Mouse (Mus musculus): ENCODE measurements around the gene AC124108.1. TPM values are rescaled to one million over a fixed set of nuclear protein-coding genes. Genes with fewer than 3 reads are reported as not detected.

Gene AC124108.1
- polyA plus RNA-seq, 1 experiment from 2014 or later, result 2.3 TPM

DNA sequence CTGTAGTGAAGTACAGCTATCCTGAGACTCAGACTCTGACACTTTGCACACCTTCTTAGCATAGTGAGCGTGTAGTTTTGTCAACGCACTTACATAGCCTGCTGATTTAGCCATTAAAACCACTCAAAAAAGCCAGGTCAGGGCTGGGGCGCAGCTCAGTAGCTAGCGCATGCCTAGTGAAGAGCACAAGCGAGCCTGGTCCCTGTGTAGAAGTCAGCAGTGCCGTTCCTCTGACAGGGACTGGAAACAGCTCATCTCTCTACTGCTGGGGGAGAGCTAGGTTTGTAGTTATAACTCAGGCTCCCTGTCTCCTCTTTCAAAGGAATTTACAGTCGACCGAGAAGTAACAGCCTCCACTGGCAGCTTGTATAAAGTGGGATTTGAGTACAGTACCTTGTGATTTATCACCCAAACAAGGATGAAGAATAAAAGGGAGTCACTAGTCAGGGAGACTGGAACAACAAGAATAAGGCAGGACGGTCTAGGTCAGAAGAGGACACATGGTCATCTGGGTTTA lies 43.6 kb downstream of the AC124108.1 start:
- Histone ChIP-seq H3K36me3 (no peaks in the 10 kb centered on the region), H3K9me3 (replicated peaks) (no peaks in the 10 kb centered on the region), H3K27me3 (ENCODE audit: low read depth, poor library complexity, severe bottlenecking) (peaks cover 44% of the 10 kb centered on the region), H3K4me3 (no peak overlapping the region), H3K27ac (replicated peaks) (no peak overlapping the region), H3K4me1 (peaks cover 7% of the 10 kb centered on the region)
- WGBS, result 76% methylated on average over 9 of the region's 9 CpGs
- no peak for DNase-seq (ENCODE audit: low spot score)

DNA sequence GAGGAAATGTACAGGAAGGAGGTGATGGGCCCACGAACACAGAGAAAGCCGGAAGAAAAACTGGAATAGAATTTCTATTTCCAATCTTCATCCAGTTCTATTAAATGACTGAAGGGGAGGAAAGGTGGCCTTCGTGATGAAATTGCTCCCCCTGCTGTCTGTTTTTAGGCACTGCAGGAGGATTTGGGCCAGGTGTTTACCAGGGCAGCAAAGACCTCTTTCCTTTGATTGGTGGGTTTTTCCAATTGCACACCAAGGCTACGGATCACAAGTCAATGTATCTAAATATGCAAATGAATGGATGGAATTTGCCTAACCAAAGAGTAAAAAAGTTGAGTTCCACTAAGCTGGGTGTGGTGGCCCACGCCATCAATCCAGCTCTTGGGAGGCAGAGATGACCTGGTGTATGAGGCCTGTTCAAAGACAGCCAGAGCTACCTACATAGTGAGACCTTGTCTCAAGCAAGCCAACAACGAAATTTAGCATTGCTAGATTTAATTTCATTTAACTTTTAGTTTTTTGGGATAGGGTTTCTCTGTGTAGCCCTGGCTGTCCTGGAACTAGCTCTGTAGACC lies 46.4 kb downstream of the AC124108.1 start:
- Histone ChIP-seq H3K4me1 (no peaks in the 10 kb centered on the region), H3K36me3 (no peaks in the 10 kb centered on the region), H3K27ac (replicated peaks) (no peak overlapping the region), H3K4me3 (no peak overlapping the region), H3K27me3 (ENCODE audit: low read depth, poor library complexity, severe bottlenecking) (peaks cover 27% of the 10 kb centered on the region), H3K9me3 (replicated peaks) (no peaks in the 10 kb centered on the region)
- 28% methylated on average over 6 of the region's 6 CpGs for WGBS
- DNase-seq (ENCODE audit: low spot score), result peak; percentile 64

DNA sequence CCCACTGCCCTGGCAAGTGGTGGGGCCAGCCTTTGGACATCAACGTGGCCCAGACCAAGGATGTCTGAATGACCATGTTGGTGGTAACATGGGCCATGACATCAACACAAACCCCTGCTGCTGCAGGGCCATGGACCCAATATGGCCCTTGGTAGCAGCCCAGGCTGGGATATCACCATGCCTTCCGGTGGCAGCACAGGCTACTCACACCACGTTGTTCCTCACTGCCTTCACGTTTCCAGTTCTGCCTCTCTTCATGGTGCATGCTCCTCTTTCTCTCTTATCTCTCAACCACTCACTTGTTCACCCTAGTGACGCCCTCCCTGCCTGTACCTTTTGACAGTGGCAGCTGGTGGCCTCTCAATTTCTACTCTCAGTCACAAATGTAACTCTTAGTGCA lies 53.8 kb downstream of the AC124108.1 start:
- Histone ChIP-seq H3K36me3 (no peaks in the 10 kb centered on the region), H3K27me3 (ENCODE audit: low read depth, poor library complexity, severe bottlenecking) (no peaks in the 10 kb centered on the region), H3K4me1 (no peaks in the 10 kb centered on the region), H3K9me3 (replicated peaks) (no peaks in the 10 kb centered on the region), H3K4me3 (no peak overlapping the region), H3K27ac (replicated peaks) (no peak overlapping the region)
- no peak for DNase-seq (ENCODE audit: low spot score)
- WGBS, result 86% methylated on average over 5 of the region's 5 CpGs

DNA sequence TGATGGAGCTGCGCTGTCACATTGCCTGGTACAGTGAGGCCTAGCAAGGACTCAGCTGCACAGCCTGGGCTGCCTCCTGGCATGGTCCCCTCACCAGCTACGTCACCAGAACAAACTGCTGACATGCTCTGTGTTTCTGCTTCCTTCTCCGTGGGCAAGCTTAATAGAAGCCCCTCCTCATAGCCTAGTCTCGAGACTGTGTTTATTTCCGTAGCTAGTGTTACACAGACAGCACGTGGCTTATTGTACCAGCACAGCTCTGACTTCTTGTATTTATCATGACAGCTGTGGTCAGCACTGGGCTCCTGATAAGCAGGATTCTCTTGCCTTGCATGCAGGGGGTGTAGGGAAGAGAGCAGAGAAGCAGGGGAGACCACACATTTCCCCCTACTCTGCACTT lies 54.9 kb downstream of the AC124108.1 start:
- H3K27me3 ChIP-seq (ENCODE audit: low read depth, poor library complexity, severe bottlenecking), result no peaks in the 10 kb centered on the region
- no peaks in the 10 kb centered on the region for H3K36me3 ChIP-seq
- WGBS, result 78% methylated on average over 6 of the region's 6 CpGs
- H3K4me3 ChIP-seq, result no peak overlapping the region
- no peaks in the 10 kb centered on the region for H3K4me1 ChIP-seq
- no peaks in the 10 kb centered on the region for H3K9me3 ChIP-seq (replicated peaks)
- DNase-seq (ENCODE audit: low spot score), result no peak
- no peak overlapping the region for H3K27ac ChIP-seq (replicated peaks)

DNA sequence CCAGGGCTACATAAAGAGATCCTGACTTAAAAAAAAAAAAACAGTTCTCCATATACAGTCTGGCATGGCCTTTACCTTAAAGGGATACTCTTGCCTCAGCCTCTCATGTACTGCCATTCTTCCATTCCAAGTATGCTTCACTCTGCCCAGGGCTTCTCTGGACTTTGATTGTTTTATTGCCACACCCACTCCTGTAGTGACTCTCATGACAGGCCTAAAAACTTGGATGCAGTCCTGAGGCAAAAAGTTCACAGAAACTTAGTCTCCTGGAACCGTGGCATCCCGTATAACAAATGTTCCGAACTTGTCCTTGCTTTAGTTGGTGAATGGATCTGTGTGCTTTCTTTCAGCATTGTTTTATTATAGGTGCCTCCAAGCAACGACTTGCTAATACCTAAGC lies 55.4 kb downstream of the AC124108.1 start:
- no peaks in the 10 kb centered on the region for H3K4me1 ChIP-seq
- no peaks in the 10 kb centered on the region for H3K36me3 ChIP-seq
- H3K27me3 ChIP-seq (ENCODE audit: low read depth, poor library complexity, severe bottlenecking), result no peaks in the 10 kb centered on the region
- H3K4me3 ChIP-seq, result no peak overlapping the region
- DNase-seq (ENCODE audit: low spot score), result no peak
- 92% methylated on average over 4 of the region's 4 CpGs for WGBS
- H3K27ac ChIP-seq (replicated peaks), result no peak overlapping the region
- H3K9me3 ChIP-seq (replicated peaks), result no peaks in the 10 kb centered on the region

DNA sequence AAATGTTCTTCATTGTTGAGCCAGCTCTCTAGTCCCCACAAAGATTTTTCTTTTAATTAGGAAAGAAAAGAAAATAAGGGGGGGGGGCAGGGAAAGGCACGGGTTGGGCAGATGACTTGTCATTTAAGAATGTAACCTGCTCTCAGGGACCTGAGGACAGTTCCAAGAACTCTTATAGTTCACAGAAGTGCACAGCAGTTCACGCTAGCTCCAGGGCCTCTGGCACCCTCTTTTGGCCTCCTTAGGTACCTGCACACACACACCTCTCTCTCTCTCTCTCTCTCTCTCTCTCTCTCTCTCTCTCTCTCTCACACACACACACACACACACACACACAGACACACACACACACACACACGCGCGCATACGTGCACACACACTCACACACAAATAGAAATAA lies 63.2 kb downstream of the AC124108.1 start:
- H3K4me1 ChIP-seq, result peaks cover 11% of the 10 kb centered on the region
- no peak for DNase-seq (ENCODE audit: low spot score)
- H3K27ac ChIP-seq (replicated peaks), result no peak overlapping the region
- H3K36me3 ChIP-seq, result no peaks in the 10 kb centered on the region
- 76% methylated on average over 6 of the region's 6 CpGs for WGBS
- no peaks in the 10 kb centered on the region for H3K27me3 ChIP-seq (ENCODE audit: low read depth, poor library complexity, severe bottlenecking)
- H3K9me3 ChIP-seq (replicated peaks), result no peaks in the 10 kb centered on the region
- no peak overlapping the region for H3K4me3 ChIP-seq

MicroRNAs within 50 kb of the gene (microRNA counts, 519-probe panel; counts per million panel counts)
- 7,451 counts per million, percentile 75 among the panel's probes with 10 or more counts for microRNA mmu-miR-135b

Small RNA genes within 50 kb of the gene (microRNA-seq; reads per million reads assigned to microRNA genes)
- gene Mir135b, result 4,714 reads per million, percentile 90 among the genes with 10 or more reads in this experiment

Other genes starting within 250 kb of the AC124108.1 start
- gene Slc45a3, start 228.5 kb upstream of the AC124108.1 start, polyA plus RNA-seq (2016; fragmentation: Nextera tagmentation; extraction: Ambion mirVana), result 18.6 and 22.3 TPM in 2 replicates
- 12.5 and 13.3 TPM in 2 replicates for gene Elk4, start 183.8 kb upstream of the AC124108.1 start, polyA plus RNA-seq (2016; fragmentation: Nextera tagmentation; extraction: Ambion mirVana)
- gene Mfsd4a, start 123.4 kb upstream of the AC124108.1 start, polyA plus RNA-seq (2016; fragmentation: Nextera tagmentation; extraction: Ambion mirVana), result 8.1 and 12.1 TPM in 2 replicates
- 0.68 and 0.72 TPM in 2 replicates for gene Cdk18, start 51.8 kb upstream of the AC124108.1 start, polyA plus RNA-seq (2016; fragmentation: Nextera tagmentation; extraction: Ambion mirVana)
- 6.2 and 8.4 TPM in 2 replicates for gene Lemd1, start within 50 bp of the AC124108.1 start, polyA plus RNA-seq (2016; fragmentation: Nextera tagmentation; extraction: Ambion mirVana)
- gene Gm10188, start 38.3 kb downstream of the AC124108.1 start, polyA plus RNA-seq (2016; fragmentation: Nextera tagmentation; extraction: Ambion mirVana), result 0.23 and 0.46 TPM in 2 replicates
- 1.4 and 2.8 TPM in 2 replicates for gene Klhdc8a, start 107.2 kb downstream of the AC124108.1 start, polyA plus RNA-seq (2016; fragmentation: Nextera tagmentation; extraction: Ambion mirVana)
- gene Nuak2, start 124.7 kb downstream of the AC124108.1 start, polyA plus RNA-seq (2016; fragmentation: Nextera tagmentation; extraction: Ambion mirVana), result 87.1 and 101 TPM in 2 replicates
- 9.6 and 13.3 TPM in 2 replicates for gene Tmcc2, start 199.8 kb downstream of the AC124108.1 start, polyA plus RNA-seq (2016; fragmentation: Nextera tagmentation; extraction: Ambion mirVana)
- gene Dstyk, start 226.1 kb downstream of the AC124108.1 start, polyA plus RNA-seq (2016; fragmentation: Nextera tagmentation; extraction: Ambion mirVana), result 11.8 and 13.9 TPM in 2 replicates

All from midbrain, embryonic 10.5 days (tissue).